Mouse (Mus musculus) embryonic facial prominence, embryonic 13.5 days (tissue): ENCODE data around the gene Naa50. TPM values are rescaled to one million over a fixed set of nuclear protein-coding genes. Genes with fewer than 3 reads are reported as not detected.

Experiments used
- ATAC-seq: fragments of 200-750 bp; cut with Nextera tagmentation; 2 replicates; pipeline ENCODE4 v1.8.0; 2017; ENCODE audit warnings: low read depth; ENCODE audit not compliant: insufficient number of reproducible peaks, insufficient read depth, low FRiP score, low TSS enrichment
- H3K27ac ChIP-seq: fragments of 300-500 bp; sonication (generic); 2 replicates; pipeline ENCODE4 v1.5.1; 2015; ENCODE audit warnings: moderate library complexity, mild to moderate bottlenecking, inconsistent platforms
- H3K27me3 ChIP-seq: fragments of 300-500 bp; sonication (generic); 2 replicates; pipeline ENCODE4 v1.6.1; 2015; ENCODE audit warnings: mild to moderate bottlenecking, inconsistent platforms
- H3K36me3 ChIP-seq: fragments of 300-500 bp; sonication (generic); 2 replicates; pipeline ENCODE4 v1.6.1; 2015; ENCODE audit warnings: mild to moderate bottlenecking, inconsistent platforms
- H3K4me1 ChIP-seq: fragments of 300-500 bp; sonication (generic); 2 replicates; pipeline ENCODE4 v1.6.1; 2015; ENCODE audit warnings: inconsistent platforms
- H3K4me2 ChIP-seq: fragments of 300-500 bp; sonication (generic); 2 replicates; pipeline ENCODE4 v1.6.1; 2015; ENCODE audit warnings: moderate library complexity, mild to moderate bottlenecking, inconsistent platforms
- H3K4me3 ChIP-seq: fragments of 300-500 bp; sonication (generic); 2 replicates; pipeline ENCODE4 v1.5.1; 2015; ENCODE audit warnings: mild to moderate bottlenecking, inconsistent platforms
- H3K9ac ChIP-seq: fragments of 300-500 bp; sonication (generic); 2 replicates; pipeline ENCODE4 v1.6.1; 2015; ENCODE audit warnings: mild to moderate bottlenecking, inconsistent platforms
- H3K9me3 ChIP-seq: fragments of 300-500 bp; sonication (generic); 2 replicates; pipeline ENCODE4 v1.6.1; 2016; ENCODE audit warnings: inconsistent platforms
- WGBS: fragments of 180-500 bp; shearing (Covaris S2); methylation state at CpG from one replicate; pipeline ENCODE4 v1.1.7; 2015; ENCODE audit warnings: mixed read lengths; 5-methylcytosine and 5-hydroxymethylcytosine counted together
- polyA plus RNA-seq: library from polyadenylated mRNA; unstranded; fragments of >200 nt; fragmentation: Nextera tagmentation; extraction: Ambion mirVana; gene quantifications from 2 replicates; pipeline ENCODE4 v1.2.1, GENCODE M21; 2015

Gene Naa50
- polyA plus RNA-seq, 1 experiment from 2014 or later = 97.8 TPM

- Histone ChIP-seq H3K4me1 (peaks cover 2% of the 10 kb centered on the region; the same call in 1 of the 2 replicates), H3K9me3 (no peaks in the 10 kb centered on the region), H3K27ac (no peak overlapping the region), H3K9ac (no peak overlapping the region), H3K4me3 (no peak overlapping the region), H3K36me3 (no peaks in the 10 kb centered on the region), H3K27me3 (no peaks in the 10 kb centered on the region), H3K4me2 (no peak overlapping the region)
- no peak for ATAC-seq
- WGBS = 87% methylated on average over 7 of the region's 7 CpGs
Observed at GRCm38 (mm10) chr16:44122982-44123725, 16.5 kb upstream of the Naa50 start.

DNA sequence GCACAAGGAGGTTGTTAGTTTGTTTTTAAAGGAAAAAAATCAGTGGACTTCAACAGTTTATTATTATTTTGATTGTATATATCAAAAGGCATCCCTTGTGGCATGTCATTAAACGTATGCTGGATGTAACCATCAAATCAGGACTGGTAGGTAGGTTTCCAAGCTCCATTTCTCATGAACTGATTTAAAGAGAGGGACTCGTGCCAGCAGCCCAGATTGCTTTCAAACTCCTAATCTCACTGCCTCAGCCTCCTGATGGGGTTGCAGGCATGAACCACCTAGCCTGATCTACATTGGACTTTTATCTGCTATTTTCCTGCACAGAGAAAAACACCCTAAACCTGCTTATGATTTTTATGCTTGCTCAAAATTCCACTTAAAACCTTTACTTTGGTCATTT is 15.8 kb upstream of the Naa50 start:
- Histone ChIP-seq H3K4me3 (no peak overlapping the region), H3K27ac (no peak overlapping the region), H3K36me3 (no peaks in the 10 kb centered on the region), H3K4me2 (no peak overlapping the region), H3K9me3 (no peaks in the 10 kb centered on the region), H3K9ac (no peak overlapping the region), H3K27me3 (no peaks in the 10 kb centered on the region), H3K4me1 (peaks cover 2% of the 10 kb centered on the region; the same call in 1 of the 2 replicates)
- ATAC-seq = no peak
- 83% methylated on average over 2 of the region's 2 CpGs for WGBS

DNA sequence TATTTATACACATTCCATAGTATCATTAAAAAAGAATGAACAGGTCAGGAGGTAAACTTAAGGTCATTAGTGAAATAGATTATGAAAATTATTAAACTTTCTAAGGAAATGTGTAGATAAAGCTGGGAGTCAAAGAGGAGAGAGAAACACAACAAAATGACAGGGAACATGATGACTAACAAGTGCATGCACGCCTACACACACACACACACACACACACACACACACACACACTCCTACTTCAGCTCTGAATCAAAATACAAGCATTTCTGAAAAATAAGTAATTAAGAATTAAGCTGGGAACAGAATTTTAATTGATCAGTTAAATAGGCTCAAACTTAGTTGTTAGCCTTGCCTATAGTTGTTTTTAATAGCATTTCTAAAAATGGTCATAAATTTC is 14.9 kb upstream of the Naa50 start:
- H3K9me3 ChIP-seq = no peaks in the 10 kb centered on the region
- H3K4me2 ChIP-seq = no peak overlapping the region
- 88% methylated on average over 1 of the region's 1 CpGs for WGBS
- no peak for ATAC-seq
- no peak overlapping the region for H3K4me3 ChIP-seq
- peaks cover 2% of the 10 kb centered on the region; the same call in 1 of the 2 replicates for H3K4me1 ChIP-seq
- no peaks in the 10 kb centered on the region for H3K36me3 ChIP-seq
- no peak overlapping the region for H3K9ac ChIP-seq
- no peak overlapping the region for H3K27ac ChIP-seq
- H3K27me3 ChIP-seq = no peaks in the 10 kb centered on the region

GRCm38 (mm10) chr16:44125436-44125835 is 14.2 kb upstream of the Naa50 start:
- Histone ChIP-seq H3K27me3 (no peaks in the 10 kb centered on the region), H3K4me2 (no peak overlapping the region), H3K27ac (no peak overlapping the region), H3K9me3 (no peaks in the 10 kb centered on the region), H3K36me3 (no peaks in the 10 kb centered on the region), H3K9ac (no peak overlapping the region), H3K4me3 (no peak overlapping the region), H3K4me1 (peaks cover 2% of the 10 kb centered on the region; the same call in 1 of the 2 replicates)
- 82% methylated on average over 2 of the region's 2 CpGs for WGBS
- ATAC-seq = no peak

GRCm38 (mm10) chr16:44126437-44126836 is 13.2 kb upstream of the Naa50 start:
- no peak overlapping the region for H3K4me3 ChIP-seq
- H3K9ac ChIP-seq = no peak overlapping the region
- H3K4me1 ChIP-seq = peaks cover 2% of the 10 kb centered on the region; the same call in 1 of the 2 replicates
- no peak overlapping the region for H3K4me2 ChIP-seq
- ATAC-seq = no peak
- no peak overlapping the region for H3K27ac ChIP-seq
- no peaks in the 10 kb centered on the region for H3K27me3 ChIP-seq
- no peaks in the 10 kb centered on the region for H3K36me3 ChIP-seq
- H3K9me3 ChIP-seq = no peaks in the 10 kb centered on the region
- WGBS = 67% methylated on average over 4 of the region's 4 CpGs

- no peak overlapping the region for H3K9ac ChIP-seq
- H3K36me3 ChIP-seq = no peaks in the 10 kb centered on the region
- H3K27ac ChIP-seq = no peak overlapping the region
- H3K27me3 ChIP-seq = no peaks in the 10 kb centered on the region
- H3K4me2 ChIP-seq = no peak overlapping the region
- peaks cover 4% of the 10 kb centered on the region; the same call in 1 of the 2 replicates for H3K4me1 ChIP-seq
- no peak for ATAC-seq
- WGBS = 79% methylated on average over 4 of the region's 4 CpGs
- H3K9me3 ChIP-seq = no peaks in the 10 kb centered on the region
- H3K4me3 ChIP-seq = no peak overlapping the region
Observed at GRCm38 (mm10) chr16:44132300-44132699, 7.3 kb upstream of the Naa50 start.

DNA sequence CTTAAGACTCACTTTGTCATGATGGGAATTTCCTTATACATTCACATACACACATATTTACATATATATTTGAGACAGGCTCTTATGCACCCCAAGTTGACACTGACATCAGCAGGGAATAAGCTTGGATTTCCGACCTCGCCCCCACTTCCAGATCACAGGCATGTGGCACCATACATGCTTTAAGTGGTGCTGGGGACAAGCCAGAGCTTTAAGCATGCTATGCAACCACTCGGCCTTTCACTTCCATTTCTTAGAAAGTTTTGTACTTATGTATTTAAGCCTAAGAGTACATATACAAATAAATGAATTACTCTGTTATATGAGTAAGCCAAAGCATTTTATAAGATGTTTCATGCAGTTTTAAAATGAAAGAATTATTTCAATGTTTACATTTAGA is 6.4 kb upstream of the Naa50 start:
- H3K4me3 ChIP-seq = no peak overlapping the region
- peaks cover 13% of the 10 kb centered on the region; the same call in 1 of the 2 replicates for H3K4me1 ChIP-seq
- H3K9me3 ChIP-seq = no peaks in the 10 kb centered on the region
- H3K27me3 ChIP-seq = no peaks in the 10 kb centered on the region
- no peak overlapping the region for H3K27ac ChIP-seq
- no peak for ATAC-seq
- 85% methylated on average over 3 of the region's 3 CpGs for WGBS
- H3K9ac ChIP-seq = no peak overlapping the region
- no peaks in the 10 kb centered on the region for H3K36me3 ChIP-seq
- no peak overlapping the region for H3K4me2 ChIP-seq

GRCm38 (mm10) chr16:44136511-44137021 is 3.1 kb upstream of the Naa50 start:
- no peaks in the 10 kb centered on the region for H3K36me3 ChIP-seq
- ATAC-seq = no peak
- H3K4me1 ChIP-seq = peaks cover 17% of the 10 kb centered on the region
- WGBS = 85% methylated on average over 6 of the region's 6 CpGs
- H3K27ac ChIP-seq = no peak overlapping the region
- no peak overlapping the region for H3K4me2 ChIP-seq
- no peak overlapping the region for H3K4me3 ChIP-seq
- no peaks in the 10 kb centered on the region for H3K9me3 ChIP-seq
- H3K9ac ChIP-seq = no peak overlapping the region
- no peaks in the 10 kb centered on the region for H3K27me3 ChIP-seq

DNA sequence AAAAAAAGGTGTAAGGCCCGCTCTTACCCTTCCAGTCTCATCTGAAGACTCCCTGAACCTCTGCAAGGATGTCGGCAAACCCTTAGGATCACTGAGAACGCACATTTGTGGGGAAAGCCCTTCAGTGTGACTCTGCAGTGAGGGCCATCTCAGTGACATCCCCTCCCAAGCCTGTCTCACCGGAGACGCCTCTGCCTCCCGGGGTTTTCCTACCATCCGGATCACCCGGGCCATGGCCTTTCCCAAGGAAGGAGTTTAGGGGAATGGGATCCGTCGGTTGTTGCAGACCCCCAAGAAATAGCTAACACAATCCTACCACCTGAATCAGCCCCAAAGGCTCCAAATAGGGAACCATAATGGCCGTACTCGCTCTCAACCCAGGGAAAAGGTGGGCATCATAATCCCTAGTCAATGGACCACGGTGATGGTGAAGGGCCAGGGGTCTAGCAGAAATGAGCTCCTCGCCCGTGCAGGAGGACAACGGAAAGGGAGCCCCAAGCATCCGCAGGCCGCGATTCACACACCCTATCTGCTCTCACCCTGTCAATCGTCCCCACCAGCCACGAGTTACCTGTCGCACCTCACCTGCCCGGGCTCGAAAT is 1.2 kb upstream of the Naa50 start:
- H3K27me3 ChIP-seq = no peaks in the 10 kb centered on the region
- no peaks in the 10 kb centered on the region for H3K36me3 ChIP-seq
- peak overlapping the region; percentile 98 for H3K27ac ChIP-seq
- no peak; the same call in 1 of the 2 replicates for ATAC-seq
- 1% methylated on average over 24 of the region's 24 CpGs for WGBS
- H3K4me2 ChIP-seq = peak overlapping the region; percentile 94
- peak overlapping the region; percentile 100 for H3K4me3 ChIP-seq
- peak overlapping the region; percentile 96 for H3K9ac ChIP-seq
- no peaks in the 10 kb centered on the region for H3K9me3 ChIP-seq
- H3K4me1 ChIP-seq = peaks cover 19% of the 10 kb centered on the region

- peaks cover 19% of the 10 kb centered on the region for H3K4me1 ChIP-seq
- H3K9ac ChIP-seq = peak overlapping the region; percentile 96
- peak overlapping the region; percentile 94 for H3K4me2 ChIP-seq
- H3K27ac ChIP-seq = peak overlapping the region; percentile 98
- H3K27me3 ChIP-seq = no peaks in the 10 kb centered on the region
- no peaks in the 10 kb centered on the region for H3K9me3 ChIP-seq
- no peaks in the 10 kb centered on the region for H3K36me3 ChIP-seq
- H3K4me3 ChIP-seq = peak overlapping the region; percentile 100
- peak; percentile 84 for ATAC-seq
- WGBS = 0% methylated on average over 25 of the region's 25 CpGs
Observed at GRCm38 (mm10) chr16:44138979-44139535, 573 bp upstream of the Naa50 start.

DNA sequence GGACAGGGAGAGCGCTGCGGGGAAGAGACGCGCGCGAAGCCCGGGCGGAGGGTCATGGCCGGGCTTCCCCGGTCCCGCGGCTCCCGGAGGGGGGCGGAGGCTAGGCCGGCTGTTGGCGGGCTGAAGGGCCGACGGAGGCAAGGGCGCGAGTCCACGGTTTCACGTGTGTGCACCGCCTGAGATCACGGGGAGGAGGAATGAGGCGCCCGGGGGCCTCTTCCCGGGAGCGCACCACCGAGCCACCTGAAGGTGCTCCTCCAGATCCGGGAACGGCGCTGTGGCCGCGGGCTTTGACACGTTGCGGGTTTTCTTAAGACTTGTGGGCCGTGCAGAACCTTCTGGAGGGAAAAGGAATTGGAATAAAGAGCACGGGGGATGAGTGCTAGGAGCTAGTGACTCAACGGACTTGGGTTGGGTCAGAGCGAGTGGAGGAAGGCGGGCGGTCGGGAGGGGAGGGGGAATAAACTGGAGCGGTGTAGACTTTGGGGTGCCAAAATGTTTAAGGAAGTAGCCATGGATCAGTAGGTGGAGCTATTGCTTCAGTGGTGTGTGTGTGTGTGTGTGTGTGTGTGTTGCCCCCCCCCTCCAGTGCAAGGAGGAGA is 657 bp downstream of the Naa50 start:
- H3K27me3 ChIP-seq = no peaks in the 10 kb centered on the region
- under 1% methylated on average over 32 of the region's 44 CpGs for WGBS
- H3K9me3 ChIP-seq = no peaks in the 10 kb centered on the region
- H3K36me3 ChIP-seq = no peaks in the 10 kb centered on the region
- peak overlapping the region; percentile 96 for H3K9ac ChIP-seq
- peak overlapping the region; percentile 100 for H3K4me3 ChIP-seq
- H3K4me2 ChIP-seq = peak overlapping the region; percentile 60
- peak; percentile 65 for ATAC-seq
- peaks cover 19% of the 10 kb centered on the region for H3K4me1 ChIP-seq
- peak overlapping the region; percentile 98 for H3K27ac ChIP-seq
